Mouse (Mus musculus): Measurements from ENCODE around the gene Gm128.

Gene Gm128

DNA sequence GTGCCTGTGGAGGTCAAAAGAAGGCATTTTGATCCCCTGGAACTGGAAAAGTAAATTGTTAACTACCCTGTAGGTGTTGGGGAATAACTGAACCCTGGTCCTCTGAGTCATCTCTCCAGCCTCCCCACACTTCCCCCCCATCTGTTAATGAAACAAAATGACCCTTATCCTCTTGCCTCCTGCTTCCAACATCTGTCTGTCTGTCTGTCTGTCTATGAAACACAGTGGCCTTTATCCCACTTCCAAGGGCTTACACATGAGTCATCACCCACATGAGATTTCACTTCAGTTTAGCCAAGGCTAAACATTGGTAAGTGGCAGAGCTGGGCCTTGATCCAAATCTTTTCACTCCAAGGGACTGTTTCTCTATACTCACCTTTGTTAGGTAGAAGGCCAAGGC is 26.5 kb upstream of the Gm128 start:
- DNase-seq: no peak

DNA sequence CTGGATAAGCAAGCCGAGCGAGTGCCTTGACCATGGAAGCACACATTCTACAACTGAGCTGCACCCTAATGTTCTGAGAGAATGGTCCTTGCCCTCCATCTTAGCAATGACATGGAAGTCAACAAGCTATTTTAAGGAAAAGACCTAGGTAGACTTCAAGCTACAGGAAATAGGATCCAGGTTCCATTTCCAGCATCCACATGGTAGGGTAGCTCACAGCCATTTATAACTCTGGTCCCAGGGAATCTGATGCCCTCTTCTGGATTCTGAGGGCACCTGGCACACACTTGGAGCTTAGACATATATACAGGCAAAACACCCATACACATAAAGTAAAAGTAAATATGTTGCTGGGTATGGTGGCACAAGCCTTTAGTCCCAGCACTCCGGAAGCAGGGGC is 24.7 kb upstream of the Gm128 start:
- DNase-seq: no peak

DNA sequence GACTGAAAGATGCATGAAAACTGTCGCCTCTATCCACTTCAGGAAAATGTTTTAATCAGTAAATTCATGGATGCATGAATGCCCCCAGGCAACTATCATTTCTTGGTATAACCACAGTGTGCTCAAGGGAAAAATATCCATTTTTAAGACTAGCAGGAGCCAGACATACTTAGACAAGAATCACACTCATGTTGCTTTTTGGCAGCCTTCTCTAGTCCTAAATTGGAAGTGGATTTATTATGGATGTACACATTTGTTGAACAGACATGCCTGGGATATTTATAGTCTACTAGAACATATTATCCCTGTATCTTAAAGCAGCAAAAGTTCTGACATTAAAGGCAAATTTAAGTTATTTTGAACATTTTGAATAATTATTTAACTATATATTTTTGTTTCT is 23.3 kb upstream of the Gm128 start:
- no peak for DNase-seq

DNA sequence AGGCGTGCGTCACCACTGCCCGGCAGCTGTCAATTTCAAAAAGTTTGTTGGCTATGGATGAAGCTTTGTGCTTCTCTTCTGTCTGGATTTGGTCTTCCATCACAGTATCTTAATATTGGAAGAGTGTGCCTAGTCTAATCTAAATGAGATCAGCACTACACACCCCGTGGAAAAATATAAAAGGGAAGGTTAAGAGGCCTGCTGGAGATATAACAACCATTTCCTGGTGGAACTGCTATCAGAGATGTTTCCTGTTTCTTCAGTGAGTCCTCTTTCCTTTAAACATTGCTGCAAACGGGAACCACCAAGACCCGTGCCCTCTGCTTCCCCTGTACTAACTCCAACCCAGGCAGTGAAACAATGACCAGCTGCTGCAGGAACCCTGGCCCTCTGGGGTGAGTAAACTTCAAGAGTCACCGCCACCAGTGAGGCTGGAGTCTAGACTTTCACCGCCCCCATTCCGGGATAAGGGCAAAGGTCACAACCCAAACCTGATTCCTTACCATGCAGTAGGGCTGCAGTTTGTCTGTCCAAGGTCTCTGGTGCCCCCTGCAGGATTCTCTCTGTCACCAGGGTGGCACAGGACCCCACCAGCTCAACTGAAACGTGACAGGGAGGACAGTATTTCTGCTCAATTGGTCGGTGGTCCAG is 21.8 kb upstream of the Gm128 start:
- peak; percentile 68 for DNase-seq

DNA sequence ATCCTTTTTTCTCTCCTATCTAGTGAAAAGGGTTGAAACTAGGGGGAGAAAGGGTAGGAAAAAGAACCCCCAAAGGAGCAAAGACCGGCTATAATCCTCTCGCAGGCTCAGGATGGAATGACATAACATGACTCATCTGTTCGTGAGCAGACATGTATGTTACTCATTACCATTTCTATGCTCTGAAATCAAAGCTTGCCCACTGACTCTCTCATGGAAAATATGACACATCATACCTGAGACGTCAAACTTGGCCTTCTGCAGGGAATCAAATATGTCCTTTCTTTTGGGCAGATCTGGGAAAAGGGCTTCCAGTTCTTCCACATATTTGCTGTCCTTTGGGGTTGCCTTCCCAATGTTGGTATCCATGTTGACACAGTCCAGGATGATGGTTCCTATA is 20.6 kb upstream of the Gm128 start:
- DNase-seq: no peak

DNA sequence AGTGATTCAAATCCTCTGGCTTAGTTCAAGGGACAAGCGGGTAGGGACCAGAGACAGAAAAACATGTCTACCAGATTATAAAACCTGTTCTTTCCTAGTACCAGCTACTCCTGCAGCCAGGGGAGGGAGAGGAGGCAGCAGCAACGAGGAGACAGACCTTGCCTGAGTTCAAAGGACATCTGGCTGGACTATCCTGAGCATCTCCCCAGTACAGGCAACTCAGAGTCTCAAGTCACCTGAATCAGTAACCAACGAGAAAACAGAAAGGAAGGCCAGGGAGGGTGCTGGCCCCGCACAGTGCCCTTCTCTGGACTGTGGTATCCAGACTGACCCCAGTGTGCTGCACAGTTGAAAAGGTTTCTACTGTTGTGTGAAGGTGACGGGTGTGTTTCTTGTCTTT is 15.5 kb upstream of the Gm128 start:
- no peak for DNase-seq

DNA sequence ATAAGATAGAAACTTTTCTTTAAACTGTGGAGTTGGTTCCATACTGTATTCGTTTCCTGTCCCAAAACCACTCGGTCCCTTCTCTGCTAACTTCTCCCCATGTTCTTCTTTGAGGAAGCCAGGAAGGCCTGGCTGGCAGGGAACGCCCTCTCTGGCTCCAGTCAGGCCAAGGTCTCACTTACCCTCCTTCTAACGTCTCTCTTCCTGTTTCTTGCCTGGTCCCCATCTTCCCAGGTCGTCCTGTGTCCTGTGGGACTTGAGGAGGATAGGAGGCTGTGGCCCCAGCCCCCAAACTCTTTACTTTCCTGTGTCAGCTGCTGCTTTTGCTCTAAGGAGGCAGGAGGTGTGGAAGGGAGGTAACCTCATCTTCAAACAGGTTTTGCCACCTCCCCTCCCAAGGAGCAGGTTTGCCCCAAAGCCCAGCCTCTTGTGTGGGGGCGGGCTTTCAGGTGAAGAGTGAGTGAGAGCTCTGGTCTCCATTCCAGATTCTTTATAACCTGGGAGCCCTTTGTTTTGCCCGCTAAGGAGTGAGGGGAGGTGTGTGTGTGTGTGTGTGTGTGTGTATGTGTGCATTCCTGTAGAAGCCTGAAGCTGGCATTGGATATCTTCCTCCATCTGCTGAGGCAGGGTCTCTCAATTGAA is 9.5 kb upstream of the Gm128 start, which contains the start of gene Bnipl:
Gene Bnipl, minus strand, starts transcription at position 411 of the 642 bp plus-strand sequence.
- no peak for DNase-seq

DNA sequence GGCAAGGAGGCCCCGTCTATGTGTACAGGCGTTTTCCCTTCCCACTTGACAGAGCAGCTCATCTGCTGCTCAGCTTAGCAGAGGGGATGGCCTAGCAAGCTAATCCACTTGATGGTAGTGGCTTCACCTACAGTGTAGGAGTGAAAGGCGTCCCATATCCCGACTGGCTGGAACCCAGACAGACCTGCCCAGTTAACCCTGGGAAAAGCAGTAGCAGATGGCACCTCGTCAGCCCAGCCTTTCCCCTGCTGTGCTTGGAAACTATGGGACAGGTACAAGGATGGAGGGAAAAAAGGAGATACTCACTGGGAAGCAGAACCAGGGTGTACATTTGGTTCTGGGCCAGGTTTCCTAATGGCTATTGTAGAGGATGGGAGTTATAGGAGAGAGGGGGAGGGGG is 9.0 kb upstream of the Gm128 start:
- DNase-seq: peak; percentile 94

DNA sequence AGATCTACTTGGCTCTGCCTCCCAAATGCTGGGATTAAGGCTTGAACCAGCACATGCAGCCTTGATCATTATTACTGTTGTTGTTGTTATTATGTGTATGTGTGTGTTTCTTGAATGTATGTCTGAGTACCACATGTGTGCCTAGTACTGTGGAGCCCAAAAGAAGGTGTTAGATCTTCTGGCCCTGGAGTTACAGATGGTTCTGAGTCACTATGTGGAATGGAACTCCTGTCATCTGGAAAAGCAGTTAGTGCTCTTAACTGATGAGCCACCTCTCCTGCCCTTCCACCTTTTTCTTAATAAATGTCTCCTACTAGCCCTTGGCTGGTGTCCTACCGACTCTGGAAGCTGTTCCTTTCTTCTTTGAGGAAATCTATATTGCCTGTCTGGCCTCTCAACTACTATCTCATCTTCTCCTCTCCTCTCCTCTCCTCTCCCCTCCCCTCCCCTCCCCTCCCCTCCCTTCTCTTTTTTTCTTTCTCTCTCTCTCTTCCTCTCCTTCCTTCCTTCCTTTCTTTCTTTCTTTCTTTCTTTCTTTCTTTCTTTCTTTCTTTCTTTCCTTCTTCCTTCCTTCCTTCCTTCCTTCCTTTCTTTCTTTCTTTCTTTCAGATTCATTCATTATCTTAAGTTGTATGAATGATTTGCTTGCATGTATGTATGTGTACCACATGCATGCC is 6.4 kb upstream of the Gm128 start:
- no peak for DNase-seq

DNA sequence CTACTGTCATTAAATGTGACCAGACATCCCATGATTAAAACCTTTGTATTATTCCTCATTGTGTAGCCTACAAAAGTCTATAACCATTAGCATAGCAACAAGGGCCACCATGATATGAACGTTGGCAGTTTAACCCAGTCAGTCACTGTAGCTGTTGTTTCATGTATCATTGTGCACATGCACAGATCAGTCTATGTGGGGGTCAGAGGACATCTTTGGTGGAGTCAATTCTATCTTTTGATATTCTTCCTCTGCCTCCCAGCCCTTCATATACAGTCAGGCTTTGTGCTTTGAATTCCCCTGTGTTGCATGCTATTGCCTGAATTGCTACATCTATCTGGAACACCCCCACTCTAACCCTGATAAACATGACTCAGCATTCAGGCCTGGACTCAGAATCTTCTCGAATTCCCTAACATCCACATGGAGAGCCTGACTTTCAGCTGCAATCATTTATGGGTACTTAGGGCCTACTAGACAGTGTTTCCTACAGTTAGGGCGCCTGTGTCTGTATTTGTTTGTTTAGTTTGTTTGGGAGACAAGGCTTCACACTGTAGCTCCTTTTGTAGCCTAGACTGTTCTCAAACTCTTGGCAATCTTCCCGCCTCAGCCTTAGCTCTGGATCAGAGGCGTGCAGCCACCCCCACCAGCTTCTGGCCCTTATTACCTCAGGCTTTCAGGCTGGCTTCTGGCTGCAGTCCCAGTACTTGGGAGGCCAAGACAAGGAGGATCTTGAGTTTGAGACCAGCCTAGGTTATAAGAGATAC is 5.2 kb upstream of the Gm128 start:
- no peak for DNase-seq

DNA sequence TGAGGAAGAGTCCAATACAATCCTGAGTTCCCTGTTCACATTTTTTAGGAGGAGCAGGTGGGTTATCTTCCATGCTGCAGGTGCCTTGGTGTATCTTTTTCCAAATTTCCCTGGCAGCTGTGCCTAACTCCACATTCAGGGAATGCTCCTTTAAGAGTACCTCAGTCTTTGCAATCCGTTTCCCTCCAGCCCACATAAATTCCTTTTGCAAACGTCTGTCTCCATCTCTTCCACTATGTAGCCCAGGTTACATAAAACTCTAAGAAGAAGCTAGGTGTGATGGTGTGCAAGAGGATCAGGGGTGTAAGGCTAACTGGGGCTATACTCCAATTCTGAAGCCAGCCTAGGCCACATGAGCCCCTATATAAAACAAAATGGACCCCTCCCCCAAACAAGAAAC is 1.7 kb upstream of the Gm128 start:
- DNase-seq: no peak

DNA sequence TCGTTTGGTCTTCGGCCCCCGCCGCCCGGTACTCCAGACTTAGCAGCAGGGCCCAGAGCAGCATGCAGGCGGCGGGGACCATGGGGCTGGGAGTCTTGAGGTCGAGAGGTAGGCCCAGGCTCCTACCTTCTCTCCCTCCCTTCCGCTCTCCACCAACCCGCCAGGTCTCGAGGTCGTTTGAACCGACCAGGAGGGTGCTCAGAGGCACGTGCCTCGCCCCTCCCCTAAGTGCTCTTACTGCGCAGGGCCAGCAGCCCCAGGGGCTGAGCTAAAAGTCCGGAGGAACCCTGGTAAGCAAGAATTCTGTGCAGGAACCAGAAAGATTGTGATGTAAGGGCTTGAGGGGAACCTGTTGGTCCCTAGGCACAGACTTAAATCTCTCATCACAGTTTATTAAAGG is 498 bp downstream of the Gm128 start:
- DNase-seq: no peak

DNA sequence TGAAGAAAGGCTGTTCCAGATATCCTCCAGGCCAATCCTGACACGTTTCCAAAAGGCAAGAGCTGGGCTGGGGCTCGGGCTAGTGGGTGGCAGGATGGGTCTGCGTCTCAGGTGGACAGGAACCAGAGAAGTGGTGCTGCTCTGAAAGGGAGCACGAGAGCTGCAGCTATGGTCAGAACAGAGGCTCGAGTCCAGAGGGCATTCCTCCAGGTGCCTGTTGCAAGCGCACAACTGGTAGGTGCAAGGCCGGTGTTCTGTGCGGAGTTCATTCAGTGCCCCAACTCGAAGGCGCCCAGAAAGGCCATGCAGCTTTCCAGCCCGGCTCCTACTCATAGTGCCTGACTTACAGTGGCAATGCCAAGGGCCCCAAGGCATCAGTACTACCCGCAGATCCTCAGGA is 1.4 kb downstream of the Gm128 start:
- no peak for DNase-seq

DNA sequence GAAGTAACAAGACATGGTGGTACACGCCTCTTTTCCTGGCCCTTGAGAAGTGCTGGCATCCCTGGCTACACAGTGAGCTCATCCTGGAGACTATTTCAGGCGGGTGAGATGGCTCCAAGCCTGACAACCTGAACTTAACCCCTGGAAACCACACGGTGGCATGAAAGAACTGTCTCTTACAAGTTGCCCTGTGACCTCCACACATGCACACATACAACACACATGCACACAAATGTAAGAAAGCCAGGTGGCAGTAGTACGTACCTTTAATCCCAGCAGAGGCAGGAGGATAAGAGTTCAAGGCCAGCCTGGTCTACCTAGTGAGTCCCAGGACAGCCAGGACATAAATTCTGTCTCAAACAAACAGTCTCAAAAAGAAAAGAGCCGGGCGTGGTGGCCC is 2.4 kb downstream of the Gm128 start:
- DNase-seq: no peak

DNA sequence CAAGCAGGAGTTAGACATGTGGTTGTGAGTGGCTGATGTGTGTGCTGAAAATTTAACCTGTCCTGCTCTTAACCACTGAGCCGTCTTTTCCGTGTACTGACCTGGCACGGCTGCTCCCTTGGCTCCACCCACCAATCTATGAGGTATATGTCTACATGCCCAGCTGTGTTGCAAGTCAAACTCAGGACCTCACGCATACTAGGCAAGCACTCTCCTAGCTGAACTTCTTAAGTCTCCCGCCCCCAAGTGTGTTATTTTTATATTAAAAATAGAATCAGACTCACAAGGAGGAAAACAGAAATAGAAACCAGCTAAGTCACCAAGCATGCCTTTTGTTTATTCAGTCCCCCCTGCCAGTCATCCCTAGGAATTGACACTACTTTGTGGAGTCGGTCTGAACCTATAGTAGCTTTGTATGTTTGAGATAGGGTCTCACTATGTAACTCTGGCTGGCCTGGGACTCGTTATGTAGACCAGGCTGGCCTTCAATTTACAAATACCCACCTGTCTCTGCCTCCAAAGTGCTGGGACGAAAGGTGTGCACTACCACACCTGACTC is 3.8 kb downstream of the Gm128 start:
- DNase-seq: no peak

DNA sequence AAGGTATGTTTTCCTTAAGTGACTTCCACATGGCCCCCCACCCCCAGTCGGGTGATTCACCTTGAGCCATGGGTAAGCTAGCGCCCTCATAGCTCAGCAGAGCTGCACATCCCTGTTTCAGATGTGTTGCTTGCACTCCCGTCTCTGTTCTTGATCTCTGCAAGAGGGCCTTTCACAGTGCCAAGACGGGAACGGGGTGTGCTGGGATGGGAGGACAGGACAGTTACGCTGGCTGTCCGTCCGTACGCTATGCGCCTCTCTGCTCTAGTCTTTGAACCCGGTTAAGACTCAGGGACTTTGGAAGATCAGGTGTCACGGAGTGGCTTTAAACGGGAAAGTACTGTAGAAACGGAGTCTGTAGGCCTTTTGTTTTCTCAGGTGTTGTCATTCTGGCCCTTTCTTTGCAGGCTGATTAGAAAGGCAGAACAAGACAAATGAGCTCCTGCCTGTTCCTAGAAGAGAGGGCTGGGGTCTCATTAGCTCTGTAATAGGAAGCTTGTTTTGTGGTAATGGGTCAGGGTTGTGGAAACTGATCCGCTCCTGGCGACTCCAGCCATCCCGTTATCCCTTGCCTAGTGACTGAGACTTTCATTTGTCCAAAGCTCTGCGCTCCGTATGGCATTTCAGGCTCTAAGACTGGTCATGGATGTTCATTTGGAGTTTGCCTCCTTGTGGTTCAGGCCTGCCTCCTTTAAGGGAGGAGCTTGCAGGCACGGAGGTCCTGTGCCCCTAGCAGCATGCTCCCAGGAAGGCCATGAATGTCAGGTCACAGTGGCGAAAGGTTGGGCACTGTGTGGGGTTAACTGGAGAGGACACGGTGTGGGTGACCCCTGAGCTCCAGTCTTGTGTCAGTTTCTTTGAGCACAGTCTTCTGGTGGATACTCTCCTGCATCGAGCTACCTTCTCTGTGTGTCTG is 5.8 kb downstream of the Gm128 start:
- no peak for DNase-seq

DNA sequence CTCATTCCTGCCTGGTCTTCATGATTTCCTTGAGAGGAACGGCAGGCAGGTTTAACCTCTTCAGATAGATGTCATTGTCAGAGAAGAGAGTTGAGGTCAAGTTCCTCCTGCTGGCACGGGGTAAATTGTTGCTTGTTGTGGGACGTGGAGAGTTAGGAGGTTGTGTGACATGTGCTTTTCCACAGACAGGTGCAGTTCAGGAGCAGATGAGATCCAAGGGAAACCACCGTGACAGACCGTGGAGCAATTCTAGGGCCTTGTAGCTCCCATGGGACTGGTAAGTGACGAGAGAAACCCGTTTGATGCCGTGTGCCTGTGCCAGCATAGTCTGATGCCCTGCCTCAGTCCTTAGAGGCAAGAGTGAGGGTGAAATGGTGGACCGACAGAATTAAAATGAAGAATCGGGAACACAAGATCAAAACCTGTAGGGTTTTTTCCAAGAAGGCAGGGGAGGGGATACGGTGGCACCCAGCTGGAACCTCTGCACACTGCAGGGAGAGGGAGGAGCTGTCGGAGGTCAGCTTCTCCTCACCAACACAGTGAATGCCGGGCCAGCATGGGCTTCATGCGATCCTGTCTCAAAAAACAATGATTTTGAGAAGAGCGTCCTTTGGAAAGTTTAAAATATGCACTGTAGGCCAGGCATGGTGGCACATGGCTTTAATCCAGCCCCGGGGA is 8.0 kb downstream of the Gm128 start:
- DNase-seq: no peak

DNA sequence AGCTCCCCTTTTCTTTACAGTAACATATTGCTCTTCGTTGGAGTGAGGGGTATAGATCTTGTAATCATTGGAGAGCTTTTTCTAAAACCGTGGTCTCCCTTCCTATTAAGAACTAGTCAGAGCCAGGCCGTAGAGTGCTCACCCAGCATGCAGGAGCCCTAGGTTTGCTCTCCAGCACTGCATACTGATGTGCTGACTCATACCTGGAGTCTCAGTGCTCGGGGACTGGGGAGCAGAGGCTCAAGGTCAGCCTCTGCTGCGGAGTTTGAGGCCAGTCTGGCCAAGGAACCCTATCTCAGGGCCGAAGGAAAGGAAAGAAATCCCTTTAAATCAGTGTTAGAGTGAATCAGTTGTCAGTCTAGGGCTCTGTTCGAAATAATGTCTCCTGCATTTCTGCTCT is 8.6 kb downstream of the Gm128 start:
- DNase-seq: no peak

DNA sequence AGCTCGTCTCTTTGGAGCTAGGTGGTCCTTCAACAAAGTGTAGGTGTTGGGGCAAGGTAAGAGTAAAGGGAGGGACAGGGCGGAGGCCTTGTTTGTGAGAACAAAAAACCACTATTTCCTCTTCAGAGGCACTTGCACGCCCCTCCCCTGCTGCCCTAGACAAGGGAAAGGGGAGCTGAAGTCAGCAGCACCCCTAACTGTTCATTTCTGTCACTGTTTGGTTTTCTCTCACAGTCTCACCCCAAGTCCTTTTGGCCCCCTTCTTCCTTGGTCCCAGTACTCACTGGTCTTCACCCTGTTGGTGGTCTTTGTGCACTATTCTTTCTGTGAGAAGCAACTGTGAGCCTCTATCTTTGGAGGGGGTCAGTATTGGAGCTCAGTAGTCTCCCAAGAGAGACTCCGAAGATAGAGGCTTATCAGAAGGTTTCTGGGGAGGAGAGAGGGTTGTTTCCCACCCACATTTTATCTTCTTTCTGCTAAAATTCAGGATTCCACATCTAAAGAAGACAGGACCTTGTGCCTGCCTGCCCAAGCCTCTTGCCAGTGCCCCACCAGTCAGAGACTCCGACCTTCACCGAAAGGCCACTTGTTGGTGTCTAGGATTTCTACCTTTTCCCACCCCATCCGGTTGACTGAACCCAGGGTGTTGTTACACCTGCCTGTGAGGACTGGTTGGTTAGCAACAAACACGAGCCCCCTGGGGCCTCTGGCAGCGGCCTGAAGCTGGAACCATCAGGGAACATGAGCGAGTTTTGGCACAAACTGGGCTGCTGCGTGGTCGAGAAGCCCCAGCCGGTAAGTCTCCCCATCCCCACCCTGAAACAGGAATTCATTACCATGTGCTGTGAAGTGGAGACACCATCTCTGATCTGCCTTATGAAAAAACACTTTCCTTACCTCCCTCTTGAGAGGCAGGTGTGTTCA is 9.8 kb downstream of the Gm128 start, which contains the start of gene Mllt11:
Gene Mllt11, minus strand, starts transcription at position 874 of the 924 bp plus-strand sequence.
- no peak for DNase-seq

Measured in cerebellum, adult 9-10 months (tissue).